Mouse (Mus musculus): ENCODE results near the gene Akap2. TPM values are rescaled to one million over a fixed set of nuclear protein-coding genes. Genes with fewer than 3 reads are reported as not detected.

The Akap2 gene
- polyA plus RNA-seq, 2 experiments: 0.76 to 1.5 TPM

DNA sequence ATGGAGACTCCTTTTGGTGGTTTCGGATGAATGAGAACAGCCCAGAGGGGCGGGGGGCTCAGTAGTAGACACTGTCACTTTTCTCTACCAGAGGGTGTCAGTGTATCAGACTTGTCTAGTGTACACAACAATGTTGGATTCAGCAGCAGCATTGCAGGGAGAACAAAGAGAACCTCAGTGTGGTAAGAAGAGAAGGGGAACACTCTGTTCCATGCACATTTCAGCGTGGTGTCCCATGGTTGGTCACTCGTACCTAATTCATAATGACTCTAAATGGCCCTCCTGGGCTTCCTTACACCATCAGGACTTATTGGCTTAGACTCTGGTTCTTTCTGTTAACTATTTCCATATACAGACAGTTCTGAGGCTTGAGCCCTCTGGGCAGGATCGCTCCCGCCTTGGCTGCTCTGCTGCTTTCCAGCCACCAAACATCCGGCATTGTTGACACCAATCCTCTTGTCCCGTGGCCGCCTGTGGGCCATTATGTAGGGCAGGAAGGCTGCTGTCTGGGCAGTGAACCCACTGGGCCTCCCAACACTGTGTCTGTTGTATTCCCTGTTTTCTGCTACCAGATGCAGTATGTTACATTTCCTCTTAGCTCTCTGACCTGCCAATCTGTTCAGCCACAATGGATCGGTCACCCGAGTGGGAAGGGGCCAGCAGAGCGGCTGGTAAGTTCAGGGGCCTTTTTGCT, 19.4 kb upstream of the Akap2 start:
- no peaks in the 10 kb centered on the region for H3K36me3 ChIP-seq (replicated peaks; ENCODE audit: control insufficient read depth, insufficient read depth, low read depth)
- H3K9me3 ChIP-seq (ENCODE audit: control insufficient read depth, low read length): no peaks in the 10 kb centered on the region
- DNase-seq (ENCODE audit: low read depth in 3 of 3, low spot score in 3 of 3) (no peak), ATAC-seq (ENCODE audit: insufficient read depth) (no peak)
- no peaks in the 10 kb centered on the region for H3K27me3 ChIP-seq (ENCODE audit: control insufficient read depth, insufficient read depth, low read length)
- 66% methylated on average over 12 of the region's 12 CpGs for WGBS (ENCODE audit: insufficient replicate concordance)
- H3K4me2 ChIP-seq (ENCODE audit: low read depth): no peak overlapping the region
- H3K4me3 ChIP-seq (ENCODE audit: insufficient read depth in 1 of 2, low read depth in 2 of 2, low read length in 2 of 2): no peak overlapping the region
- H3K27ac ChIP-seq: no peak overlapping the region
- no peaks in the 10 kb centered on the region for H3K4me1 ChIP-seq (replicated peaks; ENCODE audit: control insufficient read depth in 2 of 2, insufficient read depth in 2 of 2, low read length in 1 of 2)
- H3K9ac ChIP-seq (replicated peaks): no peak overlapping the region
- TF ChIP-seq CTCF (IDR thresholded peaks at IDR 0.05; ENCODE audit: low read depth): no peak
- no peak for TF ChIP-seq EP300 (IDR thresholded peaks at IDR 0.05; ENCODE audit: low read depth)

DNA sequence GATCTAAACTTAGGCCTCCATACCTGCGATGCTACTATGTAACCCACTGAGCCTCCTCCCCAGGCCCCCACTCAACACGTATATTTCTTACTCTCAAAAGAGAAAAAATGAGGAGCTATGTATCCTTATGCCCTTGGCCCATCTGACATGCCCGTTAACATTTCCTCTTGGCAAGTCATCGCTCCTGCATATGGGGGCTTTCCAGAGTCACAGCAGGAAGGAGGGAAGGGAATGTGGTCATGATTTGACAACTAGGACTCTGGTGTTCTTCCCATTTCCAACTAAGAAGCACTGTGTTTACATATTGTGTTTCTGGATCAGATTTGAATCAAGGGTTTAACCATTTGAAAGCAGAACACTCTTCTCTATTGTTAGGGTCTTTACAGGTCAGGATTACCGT, 15.9 kb upstream of the Akap2 start:
- H3K4me1 ChIP-seq (replicated peaks; ENCODE audit: control insufficient read depth in 2 of 2, insufficient read depth in 2 of 2, low read length in 1 of 2): no peaks in the 10 kb centered on the region
- no peak overlapping the region for H3K27ac ChIP-seq
- no peak for DNase-seq (ENCODE audit: low read depth in 3 of 3, low spot score in 3 of 3)
- no peaks in the 10 kb centered on the region for H3K9me3 ChIP-seq (ENCODE audit: control insufficient read depth, low read length)
- no peak overlapping the region for H3K4me2 ChIP-seq (ENCODE audit: low read depth)
- TF ChIP-seq CTCF (IDR thresholded peaks at IDR 0.05; ENCODE audit: low read depth): no peak
- no peak for TF ChIP-seq EP300 (IDR thresholded peaks at IDR 0.05; ENCODE audit: low read depth)
- no peak overlapping the region for H3K9ac ChIP-seq (replicated peaks)
- WGBS (ENCODE audit: insufficient replicate concordance): 60% methylated on average over 5 of the region's 5 CpGs
- no peak overlapping the region for H3K4me3 ChIP-seq (ENCODE audit: insufficient read depth in 1 of 2, low read depth in 2 of 2, low read length in 2 of 2)
- H3K36me3 ChIP-seq (replicated peaks; ENCODE audit: control insufficient read depth, insufficient read depth, low read depth): no peaks in the 10 kb centered on the region
- no peak for ATAC-seq (ENCODE audit: insufficient read depth)
- no peaks in the 10 kb centered on the region for H3K27me3 ChIP-seq (ENCODE audit: control insufficient read depth, insufficient read depth, low read length)

DNA sequence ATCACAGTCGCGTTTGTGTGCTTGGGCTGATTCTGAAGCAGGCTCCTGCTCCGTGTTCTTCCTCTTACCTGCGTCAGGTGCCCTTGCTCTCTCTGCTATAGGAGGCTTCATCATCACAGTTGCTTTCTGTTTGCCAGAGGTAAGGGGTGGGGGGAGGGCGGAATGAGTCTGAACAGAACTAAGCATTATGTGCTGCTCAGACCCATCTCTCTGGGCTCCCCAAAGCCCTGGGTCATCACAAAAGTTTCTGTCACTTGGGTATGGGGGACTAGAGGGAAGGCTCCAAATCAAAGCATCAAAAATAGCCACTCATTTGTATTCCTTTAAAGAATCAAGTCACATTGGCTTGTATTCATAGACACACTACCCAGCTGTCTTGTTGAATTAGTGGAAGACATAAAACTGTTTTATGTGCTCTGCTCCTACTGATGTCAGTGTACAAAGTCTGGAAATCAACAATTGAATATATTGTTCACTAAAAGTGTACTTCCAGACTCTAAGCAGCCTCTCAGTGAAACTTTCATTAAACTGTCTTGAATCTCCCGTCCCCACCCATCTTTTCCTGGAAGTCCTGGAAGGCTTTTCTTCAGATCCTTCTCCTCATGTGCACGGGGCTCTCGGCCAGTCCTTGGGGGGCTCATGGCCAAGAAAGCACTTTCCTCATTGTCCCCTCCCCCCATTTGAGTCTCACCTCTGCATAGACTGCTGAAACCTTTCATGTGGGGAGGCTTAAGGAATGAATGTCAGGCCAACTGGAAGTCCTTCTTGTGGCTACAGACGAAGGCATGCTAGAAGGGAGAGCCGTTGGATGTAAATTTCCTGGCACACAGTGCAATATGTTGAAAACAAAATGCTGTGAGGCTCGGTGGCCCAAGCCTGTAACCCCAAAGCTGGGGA, 13.6 kb upstream of the Akap2 start:
- Histone ChIP-seq H3K4me3 (ENCODE audit: insufficient read depth in 1 of 2, low read depth in 2 of 2, low read length in 2 of 2) (no peak overlapping the region), H3K27me3 (ENCODE audit: control insufficient read depth, insufficient read depth, low read length) (no peaks in the 10 kb centered on the region), H3K4me2 (ENCODE audit: low read depth) (no peak overlapping the region), H3K4me1 (replicated peaks; ENCODE audit: control insufficient read depth in 2 of 2, insufficient read depth in 2 of 2, low read length in 1 of 2) (no peaks in the 10 kb centered on the region), H3K9me3 (ENCODE audit: control insufficient read depth, low read length) (no peaks in the 10 kb centered on the region), H3K9ac (replicated peaks) (no peak overlapping the region), H3K36me3 (replicated peaks; ENCODE audit: control insufficient read depth, insufficient read depth, low read depth) (no peaks in the 10 kb centered on the region), H3K27ac (no peak overlapping the region)
- TF ChIP-seq CTCF (IDR thresholded peaks at IDR 0.05; ENCODE audit: low read depth): no peak
- TF ChIP-seq EP300 (IDR thresholded peaks at IDR 0.05; ENCODE audit: low read depth): no peak
- WGBS (ENCODE audit: insufficient replicate concordance): 68% methylated on average over 11 of the region's 11 CpGs
- DNase-seq (ENCODE audit: low read depth in 3 of 3, low spot score in 3 of 3): no peak
- ATAC-seq (ENCODE audit: insufficient read depth): no peak

DNA sequence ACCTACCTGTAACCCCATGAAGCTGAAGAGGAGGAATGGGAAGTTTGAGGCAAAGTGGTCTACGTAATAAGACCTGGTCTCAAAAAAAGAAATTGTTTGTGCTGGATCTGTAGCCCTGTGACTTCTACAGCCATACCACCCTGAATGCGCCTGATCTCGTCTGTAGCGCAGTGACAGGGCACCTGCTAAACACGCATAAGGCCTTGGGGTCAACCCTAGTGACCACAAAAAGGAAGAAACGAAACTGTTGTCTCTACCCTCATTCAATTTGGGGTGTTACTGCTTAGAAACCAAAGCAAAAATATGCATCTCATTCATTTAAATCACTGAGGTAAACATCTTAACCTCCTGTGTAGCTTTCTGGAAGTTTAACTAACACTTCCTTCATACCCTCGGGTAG, 12.9 kb upstream of the Akap2 start:
- H3K27me3 ChIP-seq (ENCODE audit: control insufficient read depth, insufficient read depth, low read length): no peaks in the 10 kb centered on the region
- H3K4me2 ChIP-seq (ENCODE audit: low read depth): no peak overlapping the region
- no peaks in the 10 kb centered on the region for H3K4me1 ChIP-seq (replicated peaks; ENCODE audit: control insufficient read depth in 2 of 2, insufficient read depth in 2 of 2, low read length in 1 of 2)
- WGBS (ENCODE audit: insufficient replicate concordance): 66% methylated on average over 7 of the region's 7 CpGs
- DNase-seq (ENCODE audit: low read depth in 3 of 3, low spot score in 3 of 3) (no peak), ATAC-seq (ENCODE audit: insufficient read depth) (no peak)
- H3K9me3 ChIP-seq (ENCODE audit: control insufficient read depth, low read length): no peaks in the 10 kb centered on the region
- H3K9ac ChIP-seq (replicated peaks): no peak overlapping the region
- H3K4me3 ChIP-seq (ENCODE audit: insufficient read depth in 1 of 2, low read depth in 2 of 2, low read length in 2 of 2): no peak overlapping the region
- TF ChIP-seq EP300 (IDR thresholded peaks at IDR 0.05; ENCODE audit: low read depth): no peak
- no peak overlapping the region for H3K27ac ChIP-seq
- H3K36me3 ChIP-seq (replicated peaks; ENCODE audit: control insufficient read depth, insufficient read depth, low read depth): no peaks in the 10 kb centered on the region

DNA sequence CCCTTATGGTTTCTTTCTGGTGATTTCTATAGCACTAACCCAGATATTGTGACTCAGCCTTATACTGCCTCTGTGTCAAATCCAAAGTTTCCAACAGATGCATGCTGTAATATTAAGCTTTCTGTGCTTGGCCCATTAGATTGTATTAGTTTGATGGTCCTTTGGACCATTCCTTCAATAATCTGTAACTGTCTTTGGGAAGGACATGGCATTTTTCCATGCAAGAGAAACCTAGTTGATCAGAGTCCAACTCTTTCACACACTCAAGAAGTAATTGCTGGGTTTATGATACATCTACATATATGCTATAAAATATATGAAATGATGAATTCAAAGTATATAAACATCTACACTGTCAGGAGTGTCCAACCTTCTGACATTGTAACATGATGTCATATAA, 1.6 kb upstream of the Akap2 start:
- ATAC-seq (ENCODE audit: insufficient read depth): no peak
- Histone ChIP-seq H3K9me3 (ENCODE audit: control insufficient read depth, low read length) (no peaks in the 10 kb centered on the region), H3K4me3 (ENCODE audit: insufficient read depth in 1 of 2, low read depth in 2 of 2, low read length in 2 of 2) (no peak overlapping the region), H3K36me3 (replicated peaks; ENCODE audit: control insufficient read depth, insufficient read depth, low read depth) (no peaks in the 10 kb centered on the region), H3K27me3 (ENCODE audit: control insufficient read depth, insufficient read depth, low read length) (no peaks in the 10 kb centered on the region), H3K9ac (replicated peaks) (no peak overlapping the region), H3K27ac (no peak overlapping the region), H3K4me2 (ENCODE audit: low read depth) (no peak overlapping the region), H3K4me1 (replicated peaks; ENCODE audit: control insufficient read depth in 2 of 2, insufficient read depth in 2 of 2, low read length in 1 of 2) (no peaks in the 10 kb centered on the region)
- DNase-seq (ENCODE audit: low read depth in 3 of 3, low spot score in 3 of 3): no peak
- TF ChIP-seq CTCF (IDR thresholded peaks at IDR 0.05; ENCODE audit: low read depth) (no peak), EP300 (IDR thresholded peaks at IDR 0.05; ENCODE audit: low read depth) (no peak)

Data from liver, embryonic 14.5 days (tissue).